Mouse (Mus musculus) retina, postnatal 7 days (tissue): ENCODE data around the gene P4hb.
"Not testable (repeated sequence)": the region's sequence is repeated elsewhere in the genome, so short reads cannot be mapped to it uniquely, and the experiment has no call there.

Experiments used
- DNase-seq: peaks from one replicate; pipeline ENCODE4 v3.0.0-alpha.2; 2012; ENCODE audit warnings: low read depth, low spot score

The P4hb gene

GRCm38 (mm10) chr11:120541907-120542306, 31.1 kb downstream of the P4hb start:
- DNase-seq = no peak

GRCm38 (mm10) chr11:120539285-120540014, 33.6 kb downstream of the P4hb start:
- no peak for DNase-seq

- DNase-seq = no peak
Observed at GRCm38 (mm10) chr11:120538955-120539284, 34.1 kb downstream of the P4hb start.

DNA sequence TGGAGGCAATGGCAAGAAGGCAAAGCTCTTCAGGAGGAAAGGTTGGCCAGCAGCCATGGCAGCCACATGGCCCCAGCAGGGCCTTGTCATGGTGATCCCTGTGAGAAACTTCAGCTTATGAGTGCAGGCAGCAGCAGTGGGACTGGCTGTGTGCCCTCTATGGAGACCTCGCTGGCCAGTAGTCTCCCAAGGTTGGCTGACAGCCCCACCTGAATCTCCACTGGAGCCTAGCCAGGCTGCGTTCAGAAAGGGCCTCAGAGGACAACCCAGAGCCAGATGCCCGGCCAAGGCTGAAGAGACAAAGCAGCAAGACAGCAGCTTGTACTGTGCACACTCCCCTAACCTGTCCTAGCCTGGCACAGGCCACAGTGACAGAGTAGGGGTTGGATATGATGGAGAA, 34.6 kb downstream of the P4hb start:
- DNase-seq = no peak

DNA sequence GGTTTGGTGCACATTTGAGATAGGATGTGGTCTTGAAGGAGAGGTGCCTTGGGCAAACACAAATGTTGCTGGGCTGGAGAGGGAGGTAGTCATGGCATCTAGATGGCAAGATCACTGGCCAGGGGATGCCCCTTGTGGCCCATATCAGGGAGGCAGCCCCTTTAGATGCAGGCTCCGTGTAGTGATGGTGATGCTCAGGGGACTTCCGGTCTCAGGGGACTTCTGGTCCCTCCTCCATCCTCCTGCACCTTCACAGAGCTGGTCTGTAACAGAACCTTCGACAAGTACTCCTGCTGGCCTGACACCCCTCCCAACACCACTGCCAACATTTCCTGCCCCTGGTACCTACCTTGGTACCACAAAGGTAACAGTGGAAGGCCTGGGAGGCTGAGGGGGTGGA, 37.2 kb downstream of the P4hb start:
- no peak for DNase-seq

GRCm38 (mm10) chr11:120535145-120535544, 37.9 kb downstream of the P4hb start:
- no peak for DNase-seq

GRCm38 (mm10) chr11:120534093-120534492, 39.0 kb downstream of the P4hb start:
- no peak for DNase-seq

DNA sequence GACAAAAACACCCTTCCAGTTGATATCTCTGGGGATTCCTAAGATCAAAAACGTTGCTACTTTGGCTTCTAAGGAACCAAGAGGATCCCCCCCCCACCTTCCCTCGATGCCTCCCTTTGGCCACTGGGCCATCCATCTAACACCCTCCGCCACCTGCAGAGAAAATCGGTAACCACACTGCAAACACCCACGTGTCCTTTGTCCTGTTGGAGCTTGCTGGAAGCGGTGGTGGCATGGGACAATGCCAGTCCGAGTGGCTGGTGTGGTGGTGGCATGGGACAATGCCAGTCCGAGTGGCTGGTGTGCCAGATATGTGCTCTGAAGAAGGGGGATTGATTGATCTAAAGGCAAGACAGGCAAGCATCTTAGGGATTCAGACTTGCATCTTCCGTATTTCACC, 41.4 kb downstream of the P4hb start:
- no peak for DNase-seq

DNA sequence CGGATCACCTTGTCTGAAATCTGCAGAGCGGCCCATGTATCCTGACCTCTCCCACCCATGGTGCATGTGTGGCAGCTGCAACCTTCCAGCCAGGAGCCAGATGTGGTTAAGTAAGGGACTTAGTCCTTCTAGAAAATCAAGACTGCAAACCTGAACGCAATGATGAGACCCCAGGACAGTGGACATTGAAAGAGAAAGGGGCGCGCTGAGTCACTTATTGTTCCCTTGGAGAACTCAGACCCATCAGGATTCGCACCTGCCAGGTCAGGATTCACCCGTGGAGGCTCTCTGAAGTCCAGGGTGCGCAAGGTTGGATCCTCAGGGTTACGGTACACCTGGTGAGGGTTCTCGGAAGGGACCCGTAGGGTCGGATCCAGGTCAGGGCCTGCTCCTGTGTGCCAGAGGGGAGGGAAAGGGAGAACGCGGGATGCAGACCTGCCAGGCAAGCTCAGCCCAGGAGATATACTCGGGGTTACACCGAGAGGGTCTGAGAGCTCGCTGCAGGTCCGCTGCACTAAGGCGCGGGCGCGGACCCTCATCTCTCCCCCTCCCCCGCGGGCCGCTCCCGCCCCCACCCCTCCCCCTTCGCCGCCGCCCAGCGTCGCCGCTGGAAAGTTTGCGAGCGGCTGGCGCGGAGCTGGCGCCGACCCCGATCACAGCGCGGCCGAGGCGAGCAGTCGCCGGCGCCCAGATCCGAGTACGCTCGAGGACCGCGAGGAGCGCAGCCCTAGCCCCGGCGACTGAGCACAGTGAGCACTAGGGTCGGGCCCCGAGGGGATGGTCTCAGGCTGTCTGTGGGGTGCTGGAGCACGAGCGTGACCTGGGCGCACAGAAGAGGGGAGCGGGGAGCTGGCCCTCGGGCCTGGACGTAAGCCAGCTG, 42.7 kb downstream of the P4hb start, which contains the start of gene Gcgr:
Gcgr (plus strand) TSS at position 615 of the 880 bp plus-strand sequence.
- no peak for DNase-seq

DNA sequence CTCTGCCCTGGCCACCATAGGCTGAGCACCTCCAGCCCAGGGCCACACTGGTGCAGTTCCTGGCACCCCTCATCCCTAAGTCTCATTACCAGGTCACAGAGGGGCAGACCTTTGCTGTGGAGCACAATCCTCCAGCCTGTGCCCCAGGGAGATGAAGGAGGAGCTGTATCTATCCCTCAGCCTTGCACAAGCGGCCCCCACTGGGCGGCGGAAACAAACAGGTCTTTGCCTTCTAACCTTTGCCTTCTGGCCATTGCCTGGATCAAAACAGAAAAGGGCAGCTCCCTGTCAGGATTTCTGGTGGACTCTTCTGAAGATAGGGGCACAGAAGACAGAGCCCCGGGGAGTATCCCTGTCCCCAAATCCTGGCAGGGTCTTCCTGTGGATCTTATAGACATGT, 44.1 kb downstream of the P4hb start:
- no peak for DNase-seq

DNA sequence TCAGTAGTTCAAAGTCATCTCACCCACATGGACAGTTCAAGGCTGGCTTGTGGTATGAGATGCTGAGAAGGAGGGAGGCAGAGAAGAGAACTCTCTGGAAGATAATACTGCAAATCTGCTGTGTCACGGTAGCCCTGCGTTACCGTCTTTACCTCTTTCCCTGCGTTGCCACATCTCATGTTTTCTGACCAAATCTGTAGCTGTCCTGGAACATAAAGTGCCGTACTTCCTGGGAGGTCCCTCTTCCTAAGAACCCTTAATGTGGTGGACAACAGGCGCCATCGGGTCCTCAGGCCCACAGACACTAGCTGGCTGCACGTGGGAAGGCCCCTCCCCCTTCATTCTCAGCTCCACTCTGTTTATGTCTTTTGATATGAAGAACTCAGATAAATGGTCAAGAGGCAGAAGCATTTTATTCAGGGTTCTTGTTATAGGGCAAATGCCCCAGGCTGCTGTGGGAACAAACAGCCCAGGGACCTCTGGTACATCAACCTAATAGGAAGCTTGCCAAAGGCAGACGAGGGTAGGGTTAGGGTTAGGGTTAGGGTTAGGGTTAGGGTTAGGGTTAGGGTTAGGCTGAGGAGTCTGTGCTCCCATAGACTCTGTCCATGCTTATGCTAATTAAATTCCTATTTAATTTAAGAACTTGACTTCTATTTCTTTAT, 45.2 kb downstream of the P4hb start:
- no peak for DNase-seq

GRCm38 (mm10) chr11:120525959-120526358, 47.1 kb downstream of the P4hb start:
- DNase-seq = no peak

- no peak for DNase-seq
Observed at GRCm38 (mm10) chr11:120522581-120522980, 50.5 kb downstream of the P4hb start.

DNA sequence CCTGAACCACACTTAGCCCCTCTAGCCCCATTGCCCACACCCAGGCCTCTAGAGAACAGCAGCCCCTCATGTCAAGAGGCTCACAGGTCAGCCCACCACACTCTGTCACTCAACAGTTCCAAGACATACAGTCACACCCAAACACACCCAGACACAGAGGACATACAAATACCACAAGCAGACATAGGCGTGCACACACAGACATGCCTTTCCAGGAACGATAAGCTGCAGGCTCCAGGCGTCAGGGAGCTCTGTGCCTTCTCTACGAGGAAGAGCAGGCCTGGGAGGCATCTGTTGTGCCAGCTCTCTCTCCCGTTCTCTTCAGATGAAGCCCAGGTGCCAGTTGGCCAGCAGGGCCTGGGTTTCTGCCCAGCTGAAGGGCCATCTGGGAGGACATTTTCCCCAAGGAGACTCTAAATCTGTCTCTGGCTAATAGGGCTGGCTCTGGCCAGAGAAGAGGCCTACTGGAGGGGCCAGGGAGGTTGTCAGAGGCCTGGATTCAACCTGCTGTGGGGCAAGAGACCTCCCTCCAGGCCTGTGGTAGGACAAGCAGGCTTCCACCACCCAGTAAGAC, 52.0 kb downstream of the P4hb start:
- no peak for DNase-seq

GRCm38 (mm10) chr11:120520498-120520897, 52.6 kb downstream of the P4hb start:
- DNase-seq = no peak

DNA sequence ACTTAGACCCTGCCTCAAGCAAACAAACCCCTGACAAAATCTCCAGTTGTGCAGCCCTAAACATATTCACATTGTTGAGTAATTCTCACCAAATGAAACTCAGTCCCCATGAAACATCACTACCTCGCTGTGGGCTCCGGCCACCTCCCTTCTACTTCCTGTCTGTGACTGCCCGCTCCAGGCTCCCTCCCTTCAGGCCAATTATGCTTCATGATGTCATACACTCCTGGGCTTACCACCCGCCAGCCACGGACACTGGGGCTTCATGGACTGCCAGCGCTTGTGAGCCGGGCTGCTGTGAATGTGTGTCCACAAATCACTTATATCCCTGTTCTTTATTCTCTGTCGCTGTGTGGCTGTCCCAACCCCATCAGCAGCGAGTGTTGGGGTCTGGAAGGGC, 53.3 kb downstream of the P4hb start:
- DNase-seq = no peak

GRCm38 (mm10) chr11:120518558-120518957, 54.5 kb downstream of the P4hb start:
- no peak for DNase-seq

GRCm38 (mm10) chr11:120518027-120518426, 55.0 kb downstream of the P4hb start:
- DNase-seq = no peak

DNA sequence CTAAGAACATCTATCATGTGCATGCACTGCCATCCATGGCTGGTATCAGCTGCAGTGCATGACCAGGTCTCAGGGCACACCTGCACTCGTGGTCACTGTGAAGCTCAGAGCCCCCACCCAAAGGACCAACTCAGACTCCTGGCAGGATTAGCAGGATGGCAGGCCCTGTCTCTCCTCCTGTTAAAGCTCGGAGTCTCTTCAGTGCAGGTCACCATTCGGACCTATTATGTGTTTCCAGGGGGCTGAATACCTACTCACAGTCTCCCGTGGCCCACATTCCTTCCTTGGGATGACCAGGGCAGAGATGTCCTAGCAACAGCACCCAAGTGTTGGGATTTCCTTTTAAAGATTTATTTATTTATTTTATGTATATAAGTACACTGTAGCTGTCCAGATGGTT, 55.9 kb downstream of the P4hb start:
- no peak for DNase-seq

GRCm38 (mm10) chr11:120515611-120516010, 57.4 kb downstream of the P4hb start:
- DNase-seq = peak; percentile 73

DNA sequence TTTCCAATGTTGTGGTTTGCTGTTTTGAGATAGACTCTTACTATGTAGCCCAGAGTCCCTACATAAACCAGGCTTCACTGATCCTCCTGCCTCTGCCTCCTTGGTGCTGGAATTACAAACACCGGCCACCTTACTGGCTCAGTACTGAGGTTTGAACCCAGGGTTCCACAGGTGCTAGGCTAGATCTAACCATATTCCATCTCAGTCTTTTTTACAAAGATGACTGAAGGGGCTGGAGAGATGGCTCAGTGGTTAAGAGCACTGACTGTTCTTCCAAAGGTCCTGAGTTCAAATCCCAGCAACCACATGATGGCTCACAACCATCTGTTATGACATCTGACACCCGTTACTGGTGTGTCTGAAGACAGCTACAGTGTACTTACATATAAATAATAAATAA, 58.8 kb downstream of the P4hb start:
- DNase-seq = not testable (repeated sequence)

DNA sequence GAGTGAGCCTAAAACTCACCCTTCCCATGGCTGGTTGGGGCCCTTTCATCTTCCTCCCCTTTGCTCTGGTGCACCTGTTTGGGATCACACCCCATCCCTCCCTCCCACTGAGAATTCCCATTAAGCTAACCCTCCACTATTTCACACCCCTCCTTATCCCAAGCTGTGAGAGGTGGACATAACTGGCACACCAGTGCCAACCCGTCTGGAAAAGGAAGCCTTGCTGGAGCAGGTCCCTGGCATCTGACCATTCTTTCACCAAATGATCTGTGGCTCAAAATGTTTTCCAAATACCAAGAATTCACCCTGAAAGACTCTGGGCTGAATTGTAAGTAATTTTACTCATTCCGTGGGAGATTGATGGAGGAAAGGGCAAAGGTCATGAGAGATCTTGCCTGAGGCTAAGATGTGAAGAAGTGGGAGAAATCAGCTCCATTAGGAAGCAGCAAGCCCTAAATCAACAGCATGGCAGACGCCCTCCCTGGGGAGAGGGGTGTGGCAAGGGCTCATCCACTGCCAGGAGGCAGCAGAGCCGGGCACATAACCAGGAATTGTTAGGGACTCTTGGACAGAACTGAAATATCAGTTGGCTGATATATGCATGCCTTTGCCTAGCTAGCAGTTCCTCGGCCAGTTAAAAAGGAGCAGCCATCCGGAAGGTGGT, 60.1 kb downstream of the P4hb start:
- no peak for DNase-seq
